Mouse (Mus musculus) urinary bladder, postnatal 4 days (tissue): ENCODE measurements around the gene Pcdh9.

ENCODE experiments used
- DNase-seq, 2 experiments: peaks; one replicate each; pipeline ENCODE4 v3.0.0; 2021 to 2022; ENCODE audit warnings: low spot score in 2 of 2

Gene Pcdh9

DNA sequence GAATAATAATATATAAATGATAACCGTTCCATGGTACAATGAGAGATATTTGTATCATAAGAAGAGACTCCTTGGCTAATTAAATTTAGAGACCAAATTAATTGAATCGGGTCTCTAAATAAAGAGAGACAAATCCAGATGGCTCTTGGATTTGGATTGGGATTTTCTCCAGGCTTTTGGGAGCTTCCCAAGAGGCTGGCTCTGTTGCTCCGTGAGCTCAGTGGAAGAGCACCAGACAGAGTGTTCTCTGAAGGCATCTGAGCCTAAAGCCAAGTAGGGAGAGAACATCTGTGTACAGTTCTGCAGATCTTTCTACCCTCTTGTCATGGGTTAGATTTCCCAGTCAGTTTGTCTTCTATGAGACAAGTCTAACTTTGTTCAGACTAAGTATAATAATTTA is 95.9 kb downstream of the Pcdh9 start:
- no peak for DNase-seq

DNA sequence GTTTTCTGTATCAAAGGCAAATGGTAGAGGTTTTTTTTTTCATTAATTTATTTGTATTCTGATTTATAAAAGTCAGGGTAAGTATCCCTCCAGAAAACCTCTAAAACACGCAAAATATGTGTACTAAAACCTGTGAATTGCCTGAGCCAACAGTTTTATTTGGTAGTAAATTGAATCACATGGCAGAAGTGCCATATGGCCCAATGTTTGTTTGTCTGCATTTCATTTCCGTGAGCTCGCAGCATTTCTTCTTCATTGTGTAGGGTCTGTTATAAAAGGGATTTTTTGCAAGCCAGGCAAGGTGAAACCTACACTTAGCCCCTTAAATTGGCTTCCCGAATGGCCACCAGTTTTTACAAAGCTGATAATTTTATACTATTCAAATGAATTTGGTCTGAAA is 104.2 kb downstream of the Pcdh9 start:
- no peak for DNase-seq

DNA sequence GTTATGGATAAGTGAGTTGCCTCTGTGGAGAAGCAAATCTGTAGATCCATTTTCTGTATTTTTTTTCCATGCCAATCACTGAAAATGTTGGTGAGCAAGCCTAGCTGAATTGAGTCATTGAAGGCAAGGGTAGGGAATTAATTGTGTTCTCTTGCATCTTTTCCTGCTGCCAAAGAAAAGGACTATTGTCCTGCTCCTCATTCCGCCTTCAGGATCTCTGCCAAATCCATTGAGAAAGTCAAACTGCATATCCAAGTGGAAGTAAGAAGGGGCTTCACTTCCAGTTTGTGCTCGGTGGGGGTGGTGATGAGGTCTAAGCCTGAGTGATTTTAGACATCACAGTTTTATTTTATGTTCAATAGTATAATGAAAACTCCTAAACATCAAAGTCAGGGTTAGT is 105.4 kb downstream of the Pcdh9 start:
- no peak for DNase-seq

- DNase-seq, result no peak
Observed at GRCm38 (mm10) chr14:93762855-93763254, 127.6 kb downstream of the Pcdh9 start.

- no peak for DNase-seq
Observed at GRCm38 (mm10) chr14:93734077-93734673, 156.3 kb downstream of the Pcdh9 start.

DNA sequence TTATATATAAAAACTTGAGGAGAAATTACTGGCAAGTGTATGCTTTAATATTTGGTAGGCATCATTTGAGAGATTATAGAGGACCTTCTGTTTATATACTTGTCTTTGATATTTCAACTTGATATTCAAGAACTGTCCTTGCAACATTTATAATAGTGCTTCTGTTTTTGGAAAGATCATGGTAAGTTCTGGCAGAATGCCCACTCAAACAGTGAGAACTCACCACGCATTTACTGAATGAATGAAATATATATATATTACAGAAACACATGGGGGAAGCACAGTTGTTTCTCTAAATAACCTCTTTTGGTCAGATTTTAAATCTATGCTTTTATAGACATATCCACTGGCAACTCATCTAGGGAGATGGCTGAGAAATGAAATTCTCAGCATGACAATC is 164.7 kb downstream of the Pcdh9 start:
- DNase-seq, result no peak

- DNase-seq, result no peak
Observed at GRCm38 (mm10) chr14:93719208-93719607, 171.3 kb downstream of the Pcdh9 start.

DNA sequence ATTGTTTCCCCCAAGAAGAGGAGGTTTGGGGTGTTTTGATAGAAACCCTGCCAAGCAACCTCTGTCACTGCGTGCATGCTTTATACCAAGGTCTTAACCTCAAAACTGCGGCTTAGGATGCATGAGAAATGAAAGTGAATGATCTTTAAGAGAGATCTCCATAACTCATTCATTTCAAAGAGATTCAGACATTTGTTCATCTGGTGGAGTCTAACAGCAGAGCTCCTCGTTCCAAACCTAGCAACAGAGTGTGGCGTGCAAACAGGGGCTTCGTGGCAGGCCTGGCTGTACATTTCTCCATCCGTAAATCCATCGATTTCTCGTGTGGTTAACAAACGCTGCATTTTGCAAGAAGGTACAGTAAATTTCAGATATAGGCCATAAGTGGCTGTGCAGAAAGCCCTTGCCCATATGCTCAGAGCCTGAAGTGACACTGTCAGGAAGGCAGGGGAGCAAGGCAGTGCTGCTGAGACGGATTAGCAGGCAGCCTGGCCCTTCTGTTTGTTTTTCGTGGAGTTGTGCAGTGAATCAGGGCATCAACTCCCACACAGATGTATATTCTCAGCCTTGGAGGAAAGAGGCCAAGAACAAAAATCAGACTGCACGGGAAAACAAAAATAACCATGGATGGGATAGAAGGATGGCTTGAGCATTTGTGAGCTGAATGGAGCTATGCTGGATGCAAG is 177.1 kb downstream of the Pcdh9 start:
- no peak for DNase-seq

- DNase-seq, result no peak
Observed at GRCm38 (mm10) chr14:93708651-93709050, 181.8 kb downstream of the Pcdh9 start.

DNA sequence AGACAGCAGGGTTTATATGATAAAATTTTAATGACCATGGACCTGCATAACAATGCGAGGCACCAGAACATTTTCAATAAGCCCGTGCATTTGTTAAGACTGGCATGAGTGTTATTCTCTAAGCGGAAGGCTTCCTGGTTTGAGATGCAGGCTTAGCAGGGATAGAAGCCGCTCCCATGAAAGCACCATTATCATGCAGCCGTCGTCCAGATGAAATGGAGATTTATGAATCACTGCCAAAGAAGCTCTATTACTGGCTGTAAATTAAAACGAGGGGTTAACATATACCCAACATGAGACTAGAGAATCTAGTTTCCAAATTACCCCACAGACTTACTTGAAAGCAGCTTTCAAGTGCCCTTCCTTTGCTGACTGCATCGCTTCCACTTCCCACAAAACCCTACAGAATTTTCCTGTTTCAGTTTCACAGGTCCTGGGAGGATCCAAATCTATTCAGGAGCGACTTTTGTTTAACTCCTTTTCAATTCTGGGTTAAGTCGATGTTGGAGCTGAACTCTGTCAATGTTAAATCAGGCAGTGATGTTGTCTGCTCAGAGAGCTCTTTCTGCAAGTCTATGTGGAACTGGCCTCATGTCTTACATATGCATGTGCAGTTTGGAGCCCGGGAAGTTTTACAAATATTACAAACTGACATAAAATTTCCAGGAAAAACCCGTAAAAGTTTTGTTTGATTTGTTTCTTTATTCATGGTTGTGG is 188.9 kb downstream of the Pcdh9 start:
- DNase-seq, result no peak

DNA sequence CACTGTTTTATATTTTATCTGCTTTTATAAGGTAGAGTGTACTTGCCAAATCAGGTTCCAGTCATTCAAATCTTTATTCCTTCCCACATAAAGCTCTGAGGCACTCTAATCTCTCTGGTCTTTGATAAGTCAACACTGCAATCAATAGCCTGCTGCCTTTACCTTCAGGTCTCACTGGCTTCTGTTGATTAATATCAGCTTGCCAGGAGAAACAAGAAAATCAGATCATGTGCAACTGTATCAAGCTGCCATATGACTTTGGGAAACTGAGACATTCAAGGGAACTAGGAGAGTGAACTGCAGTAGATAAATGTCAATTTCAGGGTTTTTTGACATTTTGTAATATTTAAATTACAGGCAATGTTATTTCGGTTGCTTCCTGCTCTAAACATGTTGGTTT is 189.6 kb downstream of the Pcdh9 start:
- DNase-seq, result no peak

- DNase-seq, result no peak
Observed at GRCm38 (mm10) chr14:93684641-93685040, 205.8 kb downstream of the Pcdh9 start.

GRCm38 (mm10) chr14:93675273-93676068 is 215.0 kb downstream of the Pcdh9 start:
- no peak for DNase-seq

GRCm38 (mm10) chr14:93653986-93654757 is 236.3 kb downstream of the Pcdh9 start:
- DNase-seq, result no peak

- DNase-seq, result no peak
Observed at GRCm38 (mm10) chr14:93627241-93627640, 263.2 kb downstream of the Pcdh9 start.

DNA sequence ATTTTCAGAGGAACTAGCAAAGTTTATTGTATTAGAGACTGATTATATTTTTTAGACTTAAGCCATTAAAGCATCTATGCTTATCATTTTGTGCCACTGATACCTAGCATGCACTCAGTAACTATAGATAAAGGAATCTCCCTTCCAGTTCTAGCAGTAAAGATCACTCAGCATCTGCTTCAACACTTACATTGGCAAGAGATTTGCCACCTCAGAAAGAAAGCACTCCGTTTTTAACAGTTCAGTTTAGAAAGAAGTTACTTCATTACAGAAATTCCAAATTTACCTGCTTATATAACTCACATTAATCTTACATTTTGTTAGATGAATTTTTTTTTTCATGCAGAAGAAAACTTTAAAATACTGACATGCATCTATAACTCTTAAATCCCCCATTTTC is 266.3 kb downstream of the Pcdh9 start:
- DNase-seq, result no peak

GRCm38 (mm10) chr14:93621211-93621610 is 269.3 kb downstream of the Pcdh9 start:
- DNase-seq, result no peak

DNA sequence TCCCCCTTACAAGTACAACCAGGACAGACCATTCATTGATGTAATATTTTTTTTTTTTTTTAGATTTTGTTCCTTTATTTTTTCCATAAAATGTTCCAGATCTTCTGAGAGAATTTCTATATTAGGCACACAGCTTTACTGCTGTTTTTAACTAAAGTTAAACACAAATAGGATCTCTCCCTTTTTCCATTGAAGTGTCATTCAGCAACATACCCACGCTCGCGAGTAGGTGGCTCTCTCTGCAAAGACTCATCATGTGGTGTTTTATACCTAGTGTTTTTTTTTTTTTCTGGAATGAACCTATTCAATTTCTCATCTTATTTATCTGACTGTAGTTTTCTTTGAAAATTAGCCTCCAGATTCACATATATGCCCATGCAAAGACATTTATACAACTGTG is 282.9 kb downstream of the Pcdh9 start:
- DNase-seq, result no peak

GRCm38 (mm10) chr14:93599997-93600396 is 290.5 kb downstream of the Pcdh9 start:
- DNase-seq, result no peak

- no peak for DNase-seq
Observed at GRCm38 (mm10) chr14:93585432-93586024, 305.0 kb downstream of the Pcdh9 start.

GRCm38 (mm10) chr14:93564361-93564760 is 326.1 kb downstream of the Pcdh9 start:
- DNase-seq, result no peak
